Mouse (Mus musculus): Measurements from ENCODE around the gene Cbx4.

The Cbx4 gene

DNA sequence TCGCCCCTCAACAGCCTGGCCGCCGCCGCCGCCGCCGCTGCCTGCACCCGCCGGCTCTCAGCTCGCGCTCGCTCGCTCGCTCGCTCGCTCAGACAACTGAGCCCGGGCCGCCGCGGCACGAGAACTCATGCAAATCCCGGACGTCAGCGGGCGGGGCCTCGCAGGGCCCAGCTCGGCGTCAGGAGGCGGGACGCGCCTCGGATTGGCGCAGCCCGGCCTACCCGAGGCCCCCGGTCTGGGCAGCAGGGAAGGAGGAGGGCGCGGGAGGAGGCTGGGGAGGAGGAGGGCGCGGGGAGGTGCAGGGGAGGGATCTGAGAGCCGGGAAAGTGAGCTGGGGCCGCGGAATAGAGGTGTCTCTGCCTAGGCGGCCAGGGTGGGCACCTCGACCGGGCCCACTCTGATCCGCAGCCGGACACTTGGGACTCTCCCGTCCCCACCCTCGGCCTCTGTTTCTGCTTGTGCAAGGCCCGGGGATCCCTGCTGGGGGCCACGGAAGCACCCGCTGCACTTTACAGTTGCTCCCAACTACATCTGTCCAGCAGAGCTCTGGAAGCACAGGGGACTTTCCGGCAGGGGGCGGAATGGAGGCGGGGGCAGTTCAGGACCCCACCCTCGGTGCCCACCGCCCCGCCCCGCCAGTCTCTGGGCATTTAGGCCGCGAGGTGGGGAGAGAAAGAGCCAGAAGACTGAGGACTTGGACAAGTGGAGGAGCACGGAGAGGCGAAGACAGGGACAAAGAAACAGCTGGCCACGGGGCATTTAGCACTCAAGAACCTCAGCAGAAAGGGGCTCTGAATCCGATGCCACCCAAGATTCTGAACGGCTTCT is at the start of gene Cbx4:
TSS of gene Cbx4 (minus strand) at position 78 of the 828 bp plus-strand sequence.
- DNase-seq (ENCODE audit: low spot score) = peak; percentile 88

- DNase-seq (ENCODE audit: low spot score) = peak; percentile 33
These were observed 48.6 kb upstream of the Cbx4 start for GRCm38 (mm10) chr11:119134586-119134985.

- DNase-seq (ENCODE audit: low spot score) = peak; percentile 70
These were observed 47.6 kb upstream of the Cbx4 start for GRCm38 (mm10) chr11:119133437-119134221.

- DNase-seq (ENCODE audit: low spot score) = no peak
These were observed 46.4 kb upstream of the Cbx4 start for GRCm38 (mm10) chr11:119132198-119133035.

DNA sequence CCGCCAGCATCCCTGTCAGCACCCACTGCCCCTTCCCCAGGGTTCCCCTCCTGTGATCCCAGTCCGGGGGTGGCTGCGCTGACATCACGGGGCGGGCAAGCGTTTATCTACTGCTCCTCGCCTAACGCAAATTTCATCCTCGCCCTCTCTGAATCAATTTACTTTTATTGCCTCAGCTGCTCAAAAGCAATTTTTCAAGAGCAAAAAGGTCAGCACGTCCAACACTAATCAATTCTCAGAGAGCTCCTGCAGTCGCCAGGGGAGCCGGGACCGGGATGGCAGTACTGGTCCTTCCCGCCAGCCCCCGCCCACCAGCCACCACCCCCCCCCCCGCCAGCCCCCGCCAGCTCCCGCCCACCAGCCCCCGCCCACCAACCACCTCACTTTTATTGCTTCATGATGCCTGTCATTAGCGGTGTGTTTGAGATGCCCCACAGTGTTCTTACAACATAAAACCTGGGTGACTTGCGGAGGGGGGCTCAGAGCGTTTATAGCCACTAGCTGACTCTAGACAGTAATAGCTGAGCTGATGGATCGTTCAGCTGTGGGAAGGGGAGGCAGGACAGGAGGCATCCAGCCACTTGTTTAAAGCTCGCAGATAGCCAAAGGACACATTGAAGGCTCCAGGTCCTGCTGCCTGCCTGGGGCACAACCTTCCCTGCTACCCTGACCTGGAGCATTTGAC is 44.2 kb upstream of the Cbx4 start:
- no peak for DNase-seq (ENCODE audit: low spot score)

DNA sequence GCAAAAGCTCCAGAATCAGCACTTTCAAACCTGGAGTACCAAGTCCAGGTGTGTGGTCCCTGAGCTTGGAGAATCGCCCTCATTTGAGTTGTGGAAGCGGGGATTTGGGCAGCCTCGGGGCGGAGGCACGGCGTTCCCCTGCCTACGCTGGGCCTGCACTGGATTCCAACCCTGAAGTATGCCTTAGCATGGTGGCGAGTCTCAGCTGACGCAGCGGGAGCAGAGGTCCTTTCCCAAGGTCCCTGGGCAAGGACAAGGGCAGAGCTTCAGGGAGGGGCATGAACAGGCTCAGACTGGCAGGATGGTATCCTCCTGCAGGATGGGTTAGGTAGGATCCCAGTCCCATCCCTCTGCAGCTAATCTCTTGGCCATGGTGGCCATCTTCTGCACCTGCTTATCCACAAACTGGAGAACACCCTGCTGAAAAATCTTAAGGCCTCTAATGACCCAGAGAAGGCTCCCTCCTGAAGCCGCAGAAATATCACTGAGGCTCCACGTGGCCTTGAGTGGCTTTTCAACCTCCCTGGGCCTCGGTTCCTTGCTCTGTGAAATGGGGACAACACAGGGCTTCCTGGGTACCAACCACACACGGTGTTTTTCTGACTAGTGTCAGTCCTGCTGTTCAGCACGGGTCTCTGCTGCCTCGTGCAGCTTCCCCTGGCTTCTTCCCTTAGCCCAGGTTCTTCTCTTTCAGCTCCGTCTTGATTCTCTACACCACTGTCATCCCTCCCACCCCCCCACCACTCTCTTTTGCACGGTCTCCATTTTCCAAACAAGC is 43.4 kb upstream of the Cbx4 start:
- no peak for DNase-seq (ENCODE audit: low spot score)

DNA sequence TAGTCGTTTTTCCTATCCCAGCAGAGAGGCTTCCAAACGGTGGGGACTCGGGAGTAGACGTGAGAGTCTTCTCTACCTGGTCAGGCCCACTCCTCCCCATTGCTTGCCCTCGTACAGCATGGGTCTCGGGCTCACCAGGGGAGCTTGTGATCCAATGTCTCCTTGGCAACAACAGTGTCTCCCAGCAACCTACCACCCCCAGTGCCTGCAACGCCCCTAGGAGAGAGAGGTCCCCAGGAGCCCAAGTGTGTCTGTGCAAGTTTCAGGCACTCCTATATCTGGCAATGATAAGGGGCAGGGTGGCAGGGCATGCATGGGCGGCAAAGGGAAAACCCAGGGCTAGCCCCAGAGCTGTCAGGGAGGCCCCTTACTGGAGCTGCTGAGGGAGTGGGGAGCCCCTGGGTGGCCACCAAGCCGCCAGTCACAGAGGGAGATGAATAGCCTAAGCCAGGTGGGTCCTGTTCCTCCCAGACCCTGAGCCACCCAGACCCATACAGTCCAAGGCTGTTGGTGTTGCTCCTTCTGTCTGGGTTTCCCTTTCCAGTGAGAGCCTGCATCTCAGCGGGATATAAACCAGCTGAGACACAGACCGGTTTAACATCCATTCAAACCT is 42.8 kb upstream of the Cbx4 start:
- no peak for DNase-seq (ENCODE audit: low spot score)

- DNase-seq (ENCODE audit: low spot score) = peak; percentile 57
These were observed 41.9 kb upstream of the Cbx4 start for GRCm38 (mm10) chr11:119127686-119128473.

- DNase-seq (ENCODE audit: low spot score) = no peak
These were observed 41.1 kb upstream of the Cbx4 start for GRCm38 (mm10) chr11:119127147-119127546.

DNA sequence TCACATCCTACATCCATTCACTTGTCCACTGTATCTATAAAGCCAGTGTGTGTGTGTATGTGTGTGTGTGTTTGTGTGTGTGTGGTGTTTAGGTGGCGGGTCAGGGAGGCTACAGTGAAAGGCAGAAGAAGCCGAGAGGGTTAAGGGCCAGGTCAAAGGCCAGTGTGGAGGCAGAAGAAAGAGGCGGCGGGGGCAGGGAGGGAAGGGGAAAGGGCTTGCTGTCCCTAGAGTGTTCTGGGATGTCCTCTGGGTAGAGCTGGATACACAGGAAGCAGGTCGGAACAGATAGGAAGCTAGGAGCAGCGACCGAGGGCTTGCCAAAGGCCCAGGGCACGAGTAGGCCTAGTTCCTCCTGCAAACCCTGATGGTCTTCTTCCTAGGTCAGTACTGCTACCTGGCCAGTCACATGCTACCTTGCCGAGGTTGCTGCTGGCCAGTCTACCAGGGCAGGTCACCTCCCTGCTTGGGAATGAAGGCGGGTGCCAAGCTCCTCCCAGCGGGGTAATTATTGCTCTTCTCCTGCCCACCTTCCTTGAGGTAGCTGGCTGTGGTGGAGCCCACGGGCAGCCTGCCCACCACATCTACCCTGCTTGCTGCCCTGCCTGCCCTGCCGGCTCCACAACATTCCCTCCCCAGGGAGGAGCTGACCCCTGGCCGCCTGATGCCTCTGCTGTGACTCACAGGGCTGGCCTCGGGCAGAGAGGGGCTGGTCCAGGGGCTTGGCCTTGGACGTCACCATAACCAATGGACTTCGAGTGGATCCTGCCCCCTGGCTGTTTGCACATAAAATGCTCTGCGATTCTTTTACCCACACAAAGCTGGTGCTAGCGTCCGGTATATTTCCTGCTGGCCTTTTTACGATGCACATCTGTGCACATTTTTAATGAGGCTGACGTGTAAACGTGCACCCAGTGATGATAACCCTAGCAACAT is 40.2 kb upstream of the Cbx4 start:
- DNase-seq (ENCODE audit: low spot score) = no peak

DNA sequence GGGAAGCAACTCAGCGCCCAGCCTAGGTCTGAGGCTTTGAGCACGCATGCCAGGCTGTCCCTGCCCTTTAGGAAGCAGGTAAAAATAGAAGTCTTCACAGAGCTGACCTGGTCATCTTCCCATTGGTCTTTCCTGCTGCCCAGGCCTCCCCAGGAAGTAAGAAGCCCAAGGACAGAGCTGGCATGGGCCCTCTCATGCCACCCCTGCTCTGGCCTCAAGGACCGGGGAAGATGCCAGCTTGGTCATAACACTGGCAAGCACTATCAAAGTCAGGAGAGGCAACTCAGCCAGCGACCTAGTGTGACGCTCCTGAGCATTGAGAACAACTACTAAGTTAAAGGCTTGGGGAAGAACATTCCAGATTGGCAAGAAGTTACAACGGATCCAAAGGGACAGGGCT is 38.5 kb upstream of the Cbx4 start:
- no peak for DNase-seq (ENCODE audit: low spot score)

GRCm38 (mm10) chr11:119123522-119124319 is 37.7 kb upstream of the Cbx4 start:
- DNase-seq (ENCODE audit: low spot score) = no peak

DNA sequence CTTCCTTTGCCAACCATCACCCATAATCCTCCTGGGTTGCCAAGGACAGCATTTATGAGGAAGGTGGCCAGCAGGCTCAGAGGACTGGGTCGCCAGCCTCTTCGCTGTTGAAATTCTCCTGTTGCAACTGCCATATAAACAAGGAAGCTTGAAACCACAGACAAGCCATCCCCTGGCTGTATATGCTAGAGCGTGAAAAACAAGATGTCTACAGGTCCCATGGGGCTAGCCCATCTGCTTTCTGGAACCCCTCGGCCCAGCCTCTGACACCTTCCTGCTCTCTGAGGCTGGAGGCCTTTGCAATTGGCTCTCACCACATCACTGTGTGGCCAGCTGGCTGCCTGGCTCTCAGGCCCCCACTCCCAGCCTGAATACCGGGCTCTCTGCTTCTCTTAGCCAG is 36.4 kb upstream of the Cbx4 start:
- DNase-seq (ENCODE audit: low spot score) = no peak

DNA sequence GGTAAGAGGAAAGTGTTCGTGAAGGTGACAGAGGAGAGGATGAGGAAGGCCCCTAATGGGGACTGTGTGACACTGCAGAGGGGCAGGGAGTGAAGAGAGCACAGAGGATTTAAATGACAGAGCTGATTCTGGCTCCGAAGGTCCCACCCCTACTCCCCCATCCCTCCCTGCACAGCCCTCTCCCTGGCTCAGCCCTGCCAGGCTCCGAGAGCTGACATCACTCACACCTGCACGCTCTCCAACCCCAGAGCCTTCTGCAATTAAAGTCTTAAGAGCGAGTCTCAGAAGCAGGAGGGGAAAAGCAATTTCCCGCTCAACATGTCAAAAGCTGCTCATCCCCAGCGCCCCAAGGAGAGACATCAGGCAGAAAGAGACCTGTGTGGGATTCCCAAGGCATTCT is 32.9 kb upstream of the Cbx4 start:
- DNase-seq (ENCODE audit: low spot score) = no peak

- DNase-seq (ENCODE audit: low spot score) = no peak
These were observed 31.9 kb upstream of the Cbx4 start for GRCm38 (mm10) chr11:119117945-119118344.

GRCm38 (mm10) chr11:119116992-119117391 is 31.0 kb upstream of the Cbx4 start:
- DNase-seq (ENCODE audit: low spot score) = no peak

DNA sequence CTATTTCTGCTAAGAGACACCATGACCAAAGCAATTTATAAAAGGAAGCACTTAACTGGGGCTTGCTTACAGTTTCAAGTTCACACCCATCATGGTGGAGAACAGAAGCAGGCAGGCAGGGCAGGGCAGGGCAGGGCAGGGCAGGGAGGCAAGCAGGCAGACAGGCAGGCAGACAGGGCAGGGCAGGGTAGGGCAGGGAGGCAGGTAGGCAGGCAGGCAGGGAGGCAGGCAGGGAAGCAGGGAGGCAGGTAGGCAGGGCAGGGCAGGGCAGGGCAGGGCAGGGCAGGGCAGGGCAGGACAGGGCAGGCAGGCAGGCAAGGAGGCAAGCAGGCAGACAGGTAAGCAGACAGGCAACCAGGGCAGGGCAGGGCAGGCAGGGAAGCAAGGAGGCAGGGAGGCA is 26.7 kb upstream of the Cbx4 start:
- DNase-seq (ENCODE audit: low spot score) = no peak

DNA sequence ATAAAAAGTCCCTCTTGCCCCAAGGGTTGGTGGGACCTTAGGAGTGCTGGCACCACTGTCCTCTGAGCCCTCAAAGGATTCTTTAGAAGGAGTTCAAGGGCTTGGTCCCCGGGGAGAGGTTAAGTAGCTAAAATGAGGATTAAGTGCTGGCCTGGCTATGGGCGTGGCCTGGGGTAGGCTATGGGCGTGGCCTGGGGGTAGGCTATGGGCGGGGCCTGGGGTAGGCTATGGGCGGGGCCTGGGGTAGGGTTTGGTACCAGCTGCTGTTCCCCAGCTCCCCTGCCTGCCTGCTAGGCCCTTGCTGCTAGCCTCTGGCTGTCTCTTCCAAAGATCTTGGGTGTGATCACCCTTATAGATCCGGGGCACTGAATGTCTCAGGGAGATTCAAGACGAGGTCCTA is 25.3 kb upstream of the Cbx4 start:
- DNase-seq (ENCODE audit: low spot score) = no peak
